Mouse (Mus musculus) midbrain, embryonic 13.5 days (tissue): ENCODE results near the gene Dlgap3. TPM values are rescaled to one million over a fixed set of nuclear protein-coding genes. Genes with fewer than 3 reads are reported as not detected.

ENCODE experiments used
- ATAC-seq: fragments of 200-750 bp; cut with Nextera tagmentation; 2 replicates; pipeline ENCODE4 v1.8.0; 2017; ENCODE audit warnings: mild to moderate bottlenecking, moderate TSS enrichment, moderate library complexity
- H3K27ac ChIP-seq: fragments of 300-500 bp; sonication (generic); 2 replicates; pipeline ENCODE4 v1.5.1; 2015; ENCODE audit warnings: inconsistent platforms, mild to moderate bottlenecking, moderate library complexity
- H3K27me3 ChIP-seq: fragments of 300-500 bp; sonication (generic); 2 replicates; pipeline ENCODE4 v1.6.1; 2015; ENCODE audit warnings: mild to moderate bottlenecking, inconsistent platforms
- H3K36me3 ChIP-seq: fragments of 300-500 bp; sonication (generic); 2 replicates; pipeline ENCODE4 v1.6.1; 2015; ENCODE audit warnings: mild to moderate bottlenecking, inconsistent platforms
- H3K4me1 ChIP-seq: fragments of 300-500 bp; sonication (generic); replicated peaks from 2 replicates; pipeline ENCODE4 v1.6.1; 2015; ENCODE audit warnings: inconsistent platforms
- H3K4me2 ChIP-seq: fragments of 300-500 bp; sonication (generic); replicated peaks from 2 replicates; pipeline ENCODE4 v1.6.1; 2015; ENCODE audit warnings: moderate library complexity, mild to moderate bottlenecking, inconsistent platforms
- H3K4me3 ChIP-seq: fragments of 300-500 bp; sonication (generic); replicated peaks from 2 replicates; pipeline ENCODE4 v1.5.1; 2015; ENCODE audit warnings: mild to moderate bottlenecking, inconsistent platforms
- H3K9ac ChIP-seq: fragments of 300-500 bp; sonication (generic); replicated peaks from 2 replicates; pipeline ENCODE4 v1.6.1; 2015; ENCODE audit warnings: mild to moderate bottlenecking, inconsistent platforms
- H3K9me3 ChIP-seq: fragments of 300-500 bp; sonication (generic); 2 replicates; pipeline ENCODE4 v1.6.1; 2016; ENCODE audit warnings: mild to moderate bottlenecking, inconsistent platforms
- WGBS: fragments of 180-500 bp; shearing (Covaris S2); methylation state at CpG from one replicate; pipeline ENCODE4 v1.1.7; 2015; 5-methylcytosine and 5-hydroxymethylcytosine counted together
- polyA plus RNA-seq: library from polyadenylated mRNA; unstranded; fragments of >200 nt; fragmentation: Nextera tagmentation; extraction: Ambion mirVana; gene quantifications from 2 replicates; pipeline ENCODE4 v1.2.1, GENCODE M21; 2015

Gene Dlgap3
- polyA plus RNA-seq, 1 experiment from 2014 or later = 10.1 TPM

DNA sequence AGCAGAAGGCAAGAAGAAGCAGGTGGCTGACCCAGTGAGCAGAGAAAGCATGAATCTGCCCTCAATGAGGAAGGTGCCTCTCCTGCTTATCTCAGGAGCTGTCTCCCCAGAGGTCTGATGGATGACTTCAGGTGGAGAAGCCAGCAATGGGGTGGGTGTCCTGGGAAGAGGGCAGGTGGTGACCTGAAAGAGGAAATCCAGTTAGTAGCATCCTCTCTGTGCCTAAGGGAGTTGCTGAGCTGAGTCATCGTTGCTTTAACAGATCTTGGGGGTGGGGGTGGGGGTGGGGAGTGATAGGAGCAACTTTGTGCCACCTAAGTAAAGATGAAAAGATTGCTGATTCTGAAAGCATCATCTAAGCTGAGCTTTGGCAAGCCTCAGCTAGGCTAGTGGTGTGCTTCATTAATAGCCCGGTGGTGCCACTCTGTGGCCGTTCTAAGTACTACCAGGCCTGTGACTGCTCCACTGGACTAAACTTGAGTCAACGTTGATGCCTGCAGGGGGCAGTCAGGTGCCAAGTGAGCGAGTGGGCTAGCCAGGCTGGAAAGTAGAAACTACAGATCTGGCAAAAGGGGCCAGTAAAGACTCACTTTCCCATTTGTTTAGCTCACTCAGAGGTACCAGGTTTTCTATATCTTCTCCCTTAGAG, 80.8 kb downstream of the Dlgap3 start:
- WGBS = under 1% methylated on average over 5 of the region's 5 CpGs
- no peaks in the 10 kb centered on the region for H3K27me3 ChIP-seq
- H3K9me3 ChIP-seq = no peaks in the 10 kb centered on the region
- ATAC-seq = peak; percentile 95
- H3K36me3 ChIP-seq = peaks cover 22% of the 10 kb centered on the region
- H3K4me3 ChIP-seq = no peak overlapping the region
- no peak overlapping the region for H3K27ac ChIP-seq
- H3K4me2 ChIP-seq = no peak overlapping the region
- no peak overlapping the region for H3K9ac ChIP-seq
- H3K4me1 ChIP-seq = peaks cover 13% of the 10 kb centered on the region

GRCm38 (mm10) chr4:127251963-127252585, 83.1 kb downstream of the Dlgap3 start:
- no peak for ATAC-seq
- no peak overlapping the region for H3K27ac ChIP-seq
- no peaks in the 10 kb centered on the region for H3K27me3 ChIP-seq
- H3K9me3 ChIP-seq = no peaks in the 10 kb centered on the region
- 62% methylated on average over 22 of the region's 22 CpGs for WGBS
- H3K4me1 ChIP-seq = peaks cover 7% of the 10 kb centered on the region; the same call in 1 of the 2 replicates
- no peak overlapping the region for H3K4me2 ChIP-seq
- H3K4me3 ChIP-seq = no peak overlapping the region
- peaks cover 16% of the 10 kb centered on the region for H3K36me3 ChIP-seq
- H3K9ac ChIP-seq = peak overlapping the region; percentile 24; the same call in 1 of the 2 replicates

DNA sequence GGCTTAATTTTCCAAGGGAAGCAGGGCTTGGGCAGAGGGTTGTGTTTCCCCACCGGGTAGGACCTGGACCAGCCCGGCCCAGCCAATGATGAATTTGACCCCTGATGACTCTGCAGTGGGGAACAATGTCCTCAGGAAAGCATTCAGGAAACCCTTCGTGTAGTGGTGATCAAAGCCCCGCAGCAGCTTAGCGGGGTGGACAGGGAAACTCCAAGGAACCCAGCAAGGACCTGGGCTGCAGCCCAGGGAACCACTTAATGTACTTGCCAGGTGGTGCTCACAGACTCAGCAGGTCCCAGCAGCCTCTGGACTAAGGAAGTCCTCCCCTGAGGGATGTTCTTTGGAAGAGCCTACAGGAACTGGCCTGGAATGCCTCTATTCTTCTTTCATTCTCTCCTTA, 87.7 kb downstream of the Dlgap3 start:
- Histone ChIP-seq H3K4me3 (no peak overlapping the region), H3K9me3 (no peaks in the 10 kb centered on the region), H3K4me1 (peaks cover 6% of the 10 kb centered on the region; the same call in 1 of the 2 replicates), H3K27ac (no peak overlapping the region), H3K27me3 (no peaks in the 10 kb centered on the region), H3K9ac (no peak overlapping the region), H3K4me2 (no peak overlapping the region), H3K36me3 (no peaks in the 10 kb centered on the region)
- no peak for ATAC-seq
- 56% methylated on average over 5 of the region's 5 CpGs for WGBS

GRCm38 (mm10) chr4:127258186-127258897, 89.3 kb downstream of the Dlgap3 start:
- 63% methylated on average over 12 of the region's 12 CpGs for WGBS

DNA sequence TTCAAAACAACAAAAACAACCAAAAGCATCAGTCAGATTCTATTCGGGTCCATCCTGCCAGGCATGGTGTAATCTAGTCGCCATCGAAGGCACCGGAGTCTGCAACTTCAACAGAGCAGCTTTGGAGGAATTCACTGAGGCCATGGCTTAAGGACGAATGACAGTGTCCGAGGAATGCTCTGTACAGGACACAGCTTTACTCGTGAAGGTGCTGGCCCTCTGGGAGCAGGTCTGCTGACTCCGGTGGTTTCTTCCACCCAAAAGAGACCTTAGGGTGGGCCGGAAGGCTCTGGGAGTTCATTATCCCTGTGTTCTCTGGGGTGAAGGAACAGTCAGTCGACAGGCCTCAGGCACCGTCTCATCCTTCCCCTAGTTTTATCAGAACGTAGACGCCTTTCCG, 92.6 kb downstream of the Dlgap3 start:
- Histone ChIP-seq H3K4me3 (no peak overlapping the region), H3K27ac (no peak overlapping the region), H3K9me3 (no peaks in the 10 kb centered on the region), H3K4me1 (no peaks in the 10 kb centered on the region), H3K4me2 (no peak overlapping the region), H3K27me3 (no peaks in the 10 kb centered on the region), H3K36me3 (no peaks in the 10 kb centered on the region), H3K9ac (no peak overlapping the region)
- ATAC-seq = no peak
- 93% methylated on average over 14 of the region's 14 CpGs for WGBS

More at GRCm38 (mm10) chr4:127258186-127258897, 89.3 kb downstream of the Dlgap3 start:
- H3K4me3 ChIP-seq = no peak overlapping the region
- no peaks in the 10 kb centered on the region for H3K4me1 ChIP-seq
- H3K4me2 ChIP-seq = no peak overlapping the region
- no peak overlapping the region; the same call in 1 of the 2 replicates for H3K27ac ChIP-seq
- ATAC-seq = no peak
- no peaks in the 10 kb centered on the region for H3K9me3 ChIP-seq
- H3K27me3 ChIP-seq = no peaks in the 10 kb centered on the region
- H3K9ac ChIP-seq = no peak overlapping the region
- no peaks in the 10 kb centered on the region for H3K36me3 ChIP-seq

GRCm38 (mm10) chr4:127263438-127264182, 94.6 kb downstream of the Dlgap3 start:
- H3K4me3 ChIP-seq = no peak overlapping the region
- H3K9ac ChIP-seq = no peak overlapping the region
- no peak for ATAC-seq
- H3K27me3 ChIP-seq = no peaks in the 10 kb centered on the region
- H3K4me2 ChIP-seq = no peak overlapping the region
- no peak overlapping the region for H3K27ac ChIP-seq
- H3K9me3 ChIP-seq = no peaks in the 10 kb centered on the region
- H3K4me1 ChIP-seq = no peaks in the 10 kb centered on the region
- 61% methylated on average over 19 of the region's 19 CpGs for WGBS
- no peaks in the 10 kb centered on the region for H3K36me3 ChIP-seq

GRCm38 (mm10) chr4:127264183-127264554, 95.2 kb downstream of the Dlgap3 start:
- H3K36me3 ChIP-seq = no peaks in the 10 kb centered on the region
- H3K4me2 ChIP-seq = no peak overlapping the region
- ATAC-seq = no peak
- H3K27ac ChIP-seq = no peak overlapping the region
- no peak overlapping the region for H3K4me3 ChIP-seq
- no peaks in the 10 kb centered on the region for H3K9me3 ChIP-seq
- no peak overlapping the region for H3K9ac ChIP-seq
- 52% methylated on average over 5 of the region's 5 CpGs for WGBS
- H3K27me3 ChIP-seq = no peaks in the 10 kb centered on the region
- H3K4me1 ChIP-seq = no peaks in the 10 kb centered on the region

DNA sequence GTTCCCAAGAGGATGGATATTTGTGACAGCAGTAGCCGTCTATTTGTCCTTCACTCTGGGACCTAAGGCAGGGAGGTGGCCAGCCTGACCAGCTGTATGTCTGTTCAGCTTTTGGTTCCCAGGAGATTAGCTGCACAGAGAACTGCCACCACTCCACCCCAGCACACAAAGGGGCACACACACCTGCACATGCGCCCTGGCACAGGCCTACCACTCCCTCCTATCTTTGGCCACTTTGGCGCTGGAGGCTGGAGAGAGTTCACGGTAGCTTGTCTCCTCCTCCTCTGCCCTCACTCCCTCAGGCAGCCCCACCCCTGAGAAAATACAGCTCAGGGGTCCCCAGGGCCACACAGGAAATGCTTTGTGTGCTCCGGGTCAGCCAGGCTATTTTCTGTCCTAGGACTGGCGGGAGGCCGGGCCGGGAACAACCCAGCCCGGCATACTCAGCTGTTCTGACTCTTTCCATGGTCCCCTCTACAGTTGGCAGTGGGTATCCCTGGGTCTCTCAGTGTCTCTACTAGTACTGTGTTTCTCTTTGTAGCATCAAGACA, 109.5 kb downstream of the Dlgap3 start:
- H3K4me3 ChIP-seq = no peak overlapping the region
- no peak overlapping the region for H3K4me2 ChIP-seq
- H3K27ac ChIP-seq = no peak overlapping the region
- no peaks in the 10 kb centered on the region for H3K9me3 ChIP-seq
- no peaks in the 10 kb centered on the region for H3K4me1 ChIP-seq
- WGBS = 72% methylated on average over 9 of the region's 9 CpGs
- no peak overlapping the region for H3K9ac ChIP-seq
- H3K27me3 ChIP-seq = no peaks in the 10 kb centered on the region
- H3K36me3 ChIP-seq = no peaks in the 10 kb centered on the region
- no peak for ATAC-seq

DNA sequence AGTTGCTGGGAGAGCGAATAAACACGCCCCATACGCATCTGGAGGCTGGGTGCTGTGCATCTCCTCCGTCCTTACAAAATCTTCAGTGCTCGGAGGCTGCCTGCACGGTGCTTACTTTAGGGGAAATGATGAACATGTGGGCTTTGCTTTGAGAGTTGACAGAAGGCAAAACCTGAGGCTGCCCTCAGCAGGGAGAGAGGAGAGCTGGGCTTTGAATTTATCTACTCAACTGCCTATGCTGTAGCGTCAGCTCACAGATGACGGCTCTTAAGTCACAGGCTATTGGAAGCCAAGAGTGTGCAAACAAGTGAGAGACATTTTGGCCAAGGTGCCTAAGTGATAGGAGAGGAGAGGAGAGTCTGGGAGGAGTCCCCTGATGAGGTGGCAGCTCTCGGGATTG, 110.2 kb downstream of the Dlgap3 start:
- H3K4me1 ChIP-seq = no peaks in the 10 kb centered on the region
- no peak for ATAC-seq
- no peak overlapping the region for H3K4me3 ChIP-seq
- no peak overlapping the region for H3K9ac ChIP-seq
- 84% methylated on average over 9 of the region's 9 CpGs for WGBS
- H3K9me3 ChIP-seq = no peaks in the 10 kb centered on the region
- no peaks in the 10 kb centered on the region for H3K36me3 ChIP-seq
- H3K27me3 ChIP-seq = no peaks in the 10 kb centered on the region
- no peak overlapping the region for H3K4me2 ChIP-seq
- H3K27ac ChIP-seq = no peak overlapping the region
